15 mouse cellular contexts compared by ENCODE assay signal in genomic region chr8:108043618-108044017, GRCm38 (mm10).
"Had no signal": no experiment of that assay in that cellular context is flagged by ENCODE, and none has a peak within 500 bp of the region (broad histone marks: within the 10 kb centered on the region; RNA-seq: fewer than 3 reads in every experiment).

No protein-coding gene starts in this region.

- H3K27me3 ChIP-seq: limb, embryonic 12.5 days; liver, embryonic 12.5 days; lung, embryonic 15.5 days; megakaryocyte, embryonic 14.5 days; neural tube, embryonic 13.5 days had no signal

- H3K4me2 ChIP-seq: limb, embryonic 12.5 days; liver, embryonic 12.5 days; lung, embryonic 15.5 days; midbrain, embryonic 11.5 days; neural tube, embryonic 13.5 days had no signal

- H3K9me3 ChIP-seq: limb, embryonic 12.5 days; liver, embryonic 12.5 days; lung, embryonic 15.5 days; neural tube, embryonic 13.5 days had no signal

- DNase-seq: kidney, adult 9 months; kidney, postnatal 10 days; lung, postnatal 14 days; retina, postnatal 1 day; right cerebral cortex, postnatal 4 days; thymus, postnatal 36 days had no signal

- H3K36me3 ChIP-seq: limb, embryonic 12.5 days; liver, embryonic 12.5 days; lung, embryonic 15.5 days; neural tube, embryonic 13.5 days had no signal

- H3K27ac ChIP-seq: left cerebral cortex, adult 2 months; liver, embryonic 12.5 days; lung, embryonic 15.5 days; macrophage; neural tube, embryonic 13.5 days had no signal

- H3K4me3 ChIP-seq: left cerebral cortex, adult 2 months; limb, embryonic 12.5 days; liver, embryonic 12.5 days; lung, embryonic 15.5 days; megakaryocyte, embryonic 14.5 days; neural tube, embryonic 13.5 days had no signal

- H3K9ac ChIP-seq: limb, embryonic 12.5 days; liver, embryonic 12.5 days; lung, embryonic 15.5 days; neural tube, embryonic 13.5 days had no signal

- H3K4me1 ChIP-seq: liver, embryonic 12.5 days; lung, embryonic 15.5 days; megakaryocyte, embryonic 14.5 days had no signal

- ATAC-seq: liver, embryonic 12.5 days; midbrain, embryonic 16.5 days had no signal
